In the genomic region with DNA sequence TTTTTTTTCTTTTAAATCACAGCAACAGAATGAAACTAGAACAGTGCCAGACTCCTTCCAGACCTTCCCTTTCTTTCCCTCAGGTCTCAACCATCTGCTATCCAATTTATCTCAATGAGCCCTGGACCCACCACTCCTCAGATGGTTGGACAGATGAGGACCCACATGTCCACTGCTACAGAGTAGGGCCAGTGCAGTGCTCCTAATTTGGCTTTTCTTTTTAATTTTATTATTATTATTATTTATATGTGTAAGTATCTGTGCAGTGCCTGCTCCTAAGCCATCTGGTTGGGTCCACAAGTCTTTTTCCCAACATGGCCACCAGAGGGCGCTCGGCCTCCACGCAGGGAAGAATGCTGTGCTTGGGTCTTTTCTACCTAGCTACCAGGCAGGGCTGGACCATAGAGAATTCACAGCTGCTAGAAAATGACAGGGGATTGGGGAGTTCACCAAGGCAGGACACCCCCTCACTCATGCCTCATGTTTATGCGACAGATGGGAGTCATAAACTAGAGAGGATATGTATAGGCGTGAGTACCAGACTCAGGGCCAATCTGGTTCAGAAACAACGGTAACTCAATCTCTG, we compare ENCODE assay signal across 8 mouse cellular contexts. TPM values are rescaled to one million over a fixed set of nuclear protein-coding genes. Genes with fewer than 3 reads are reported as not detected.
DNase-seq lines count a peak whose midpoint lies in the region; ATAC-seq and TF ChIP-seq lines count a peak whose summit lies in the region.

No protein-coding gene starts in this region.

- H3K27ac ChIP-seq in forebrain, embryonic 13.5 days = no peak overlapping the region
- no peak overlapping the region for H3K27ac ChIP-seq in layer of hippocampus, adult 2 months
- H3K27ac ChIP-seq in lung, embryonic 16.5 days (ENCODE audit: low read length) = no peak overlapping the region

- no peaks in the 10 kb centered on the region for H3K36me3 ChIP-seq in G1E (replicated peaks)
- H3K36me3 ChIP-seq in forebrain, embryonic 13.5 days (ENCODE audit: poor library complexity, severe bottlenecking) = no peaks in the 10 kb centered on the region
- no peaks in the 10 kb centered on the region for H3K36me3 ChIP-seq in lung, embryonic 16.5 days (ENCODE audit: control insufficient read depth, insufficient read depth, low read length)

- TF ChIP-seq CTCF in G1E (IDR thresholded peaks at IDR 0.05; ENCODE audit: low read depth, low read length) = peak; percentile 81
- peak; percentile 99 for TF ChIP-seq CTCF in layer of hippocampus, adult 2 months (conservative IDR thresholded peaks at IDR 0.05)

- DNase-seq in G1E (ENCODE audit: low spot score) = peak; percentile 36
- peak; percentile 72 to 83 for DNase-seq in heart, postnatal 36 days
- DNase-seq in layer of hippocampus, adult 2 months (ENCODE audit: low spot score in 2 of 2) = peak; percentile 87 to 94
- DNase-seq in retina, postnatal 1 day = peak; percentile 80
- DNase-seq in thymus, postnatal 36 days = peak; percentile 57 to 60

- H3K9me3 ChIP-seq in G1E (replicated peaks) = no peaks in the 10 kb centered on the region
- no peaks in the 10 kb centered on the region for H3K9me3 ChIP-seq in forebrain, embryonic 13.5 days (replicated peaks)
- no peaks in the 10 kb centered on the region for H3K9me3 ChIP-seq in lung, embryonic 16.5 days (ENCODE audit: control insufficient read depth, low read length)

- intact Hi-C loops in heart, postnatal 36 days (cut with DNase I) = loop anchor here (1.0 to 10.0 kb wide), 4 partner anchors 585 to 884 kb away; no protein-coding TSS in a partner anchor

- WGBS in forebrain, embryonic 13.5 days = 30% methylated on average over 6 of the region's 6 CpGs
- WGBS in lung, embryonic 16.5 days = 28% methylated on average over 6 of the region's 6 CpGs

- peaks cover 2% of the 10 kb centered on the region; the same call in 1 of the 2 replicates for H3K27me3 ChIP-seq in G1E (ENCODE audit: insufficient read depth, low read length)
- peaks cover 15% of the 10 kb centered on the region for H3K27me3 ChIP-seq in forebrain, embryonic 13.5 days
- peaks cover 8% of the 10 kb centered on the region for H3K27me3 ChIP-seq in lung, embryonic 16.5 days (ENCODE audit: control insufficient read depth, insufficient read depth, low read depth, low read length)

- no peak overlapping the region for H3K9ac ChIP-seq in forebrain, embryonic 13.5 days
- no peak overlapping the region for H3K9ac ChIP-seq in lung, embryonic 16.5 days (ENCODE audit: low read length)

- H3K4me1 ChIP-seq in G1E (ENCODE audit: insufficient read depth, low read depth, low read length) = no peaks in the 10 kb centered on the region
- no peaks in the 10 kb centered on the region for H3K4me1 ChIP-seq in forebrain, embryonic 13.5 days
- H3K4me1 ChIP-seq in lung, embryonic 16.5 days (replicated peaks; ENCODE audit: control insufficient read depth, insufficient read depth, low read length) = peaks cover 4% of the 10 kb centered on the region; the same call in 1 of the 2 replicates

- H3K4me2 ChIP-seq in forebrain, embryonic 13.5 days = no peak overlapping the region
- no peak overlapping the region for H3K4me2 ChIP-seq in lung, embryonic 16.5 days (ENCODE audit: low read depth, low read length)

- no peak overlapping the region for H3K4me3 ChIP-seq in G1E (ENCODE audit: low read depth, low read length)
- H3K4me3 ChIP-seq in forebrain, embryonic 13.5 days = no peak overlapping the region
- no peak overlapping the region for H3K4me3 ChIP-seq in layer of hippocampus, adult 2 months
- no peak overlapping the region for H3K4me3 ChIP-seq in lung, embryonic 16.5 days (ENCODE audit: low read length)

- no peak for ATAC-seq in G1E (ENCODE audit: extremely low read depth, insufficient number of reproducible peaks, low FRiP score, poor library complexity, severe bottlenecking)
- ATAC-seq in cerebellum, adult (ENCODE audit: insufficient number of reproducible peaks, low FRiP score, low TSS enrichment) = 0 out of 2 replicates have a peak, but pooled peaks have one; percentile 40
- peak; percentile 82 for ATAC-seq in forebrain, embryonic 13.5 days
- ATAC-seq in lung, embryonic 16.5 days (ENCODE audit: low read depth) = peak; percentile 66

RNA-seq across cellular contexts. Expression of gene Shh, which starts 15.9 kb away (rescaled TPM):
- not detected in 2 replicates for total RNA-seq in G1E (2014; fragmentation: Nextera tagmentation)
- total RNA-seq in G1E (2017) = not detected in 2 replicates
- not detected in 2 replicates for polyA plus RNA-seq in G1E (2012)
- 0.94 and 1.2 TPM in 2 replicates for polyA plus RNA-seq in forebrain, embryonic 13.5 days (2015; fragmentation: Nextera tagmentation; extraction: Ambion mirVana)
- total RNA-seq in heart, postnatal 36 days (2021) = not detected
- 1 to 10 TPM; 1.1 to 1.4 TPM for total RNA-seq in layer of hippocampus, adult 2 months (2021)
- 9.7 and 10.8 TPM in 2 replicates for polyA plus RNA-seq in lung, embryonic 16.5 days (2015; fragmentation: Nextera tagmentation; extraction: Ambion mirVana)

Comparison
In these comparisons a context has a peak if more than half of its experiments do, and no peak if none do; other contexts are left out.
1. DNase-seq: peak in every context shown above with its lines; median percentile 90 in layer of hippocampus, adult 2 months; 80 in retina, postnatal 1 day; 78 in heart, postnatal 36 days; 58 in thymus, postnatal 36 days; 36 in G1E.